In the genomic region with DNA sequence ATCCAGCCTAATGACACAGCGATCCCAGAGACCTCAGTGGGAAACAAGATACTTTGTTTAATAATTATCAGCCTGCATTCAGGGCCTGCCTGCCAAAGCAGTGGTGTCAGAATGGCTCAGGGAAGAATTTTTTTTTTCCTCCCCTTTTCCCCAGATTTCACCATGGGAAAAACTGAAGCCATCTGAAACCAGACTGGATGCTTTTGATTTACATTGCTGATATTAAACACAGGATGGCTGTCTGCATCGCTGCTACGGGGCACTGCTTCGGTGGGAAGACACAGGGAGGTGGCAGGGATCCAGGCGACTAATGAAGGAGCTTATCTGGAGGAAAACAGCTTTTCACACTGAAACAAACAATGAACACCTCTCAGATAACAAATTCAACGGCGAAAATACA, we compare ENCODE assay signal across 12 mouse cellular contexts.
DNase-seq lines count a peak whose midpoint lies in the region; ATAC-seq and TF ChIP-seq lines count a peak whose summit lies in the region.
"Had no signal": no experiment of that assay in that cellular context is flagged by ENCODE, and none has a peak within 500 bp of the region (broad histone marks: within the 10 kb centered on the region; RNA-seq: fewer than 3 reads in every experiment).

No protein-coding gene starts in this region.

- H3K36me3 ChIP-seq in kidney, adult 2 months (ENCODE audit: control insufficient read depth, insufficient read depth, low read length): no peaks in the 10 kb centered on the region
- no peaks in the 10 kb centered on the region for H3K36me3 ChIP-seq in forebrain, embryonic 10.5 days (replicated peaks)
- H3K36me3 ChIP-seq in midbrain, embryonic 14.5 days (ENCODE audit: control insufficient read depth, insufficient read depth, low read length): no peaks in the 10 kb centered on the region

- no peaks in the 10 kb centered on the region for H3K27me3 ChIP-seq in kidney, adult 2 months (replicated peaks; ENCODE audit: control insufficient read depth, insufficient read depth, low read length)
- H3K27me3 ChIP-seq in forebrain, embryonic 10.5 days (ENCODE audit: poor library complexity, severe bottlenecking): peaks cover 91% of the 10 kb centered on the region
- H3K27me3 ChIP-seq in midbrain, embryonic 14.5 days (ENCODE audit: control insufficient read depth, insufficient read depth, low read length): no peaks in the 10 kb centered on the region

- WGBS in kidney, adult 2 months: 35% methylated on average over 7 of the region's 7 CpGs
- WGBS in forebrain, embryonic 10.5 days: 16% methylated on average over 7 of the region's 7 CpGs
- WGBS in midbrain, embryonic 14.5 days: 8% methylated on average over 7 of the region's 7 CpGs

- DNase-seq in kidney, adult 2 months: peak; percentile 63
- DNase-seq in kidney, adult 11 months: no peak
- no peak for DNase-seq in forebrain, embryonic 10.5 days (ENCODE audit: extremely low spot score, low spot score)
- DNase-seq in kidney, adult 8-10 months: peak; percentile 43 to 44
- peak; percentile 84 for DNase-seq in midbrain, embryonic 14.5 days
- no peak for DNase-seq in heart, adult 18-20 months
- DNase-seq in layer of hippocampus, adult 18-20 months (ENCODE audit: low spot score in 2 of 2): no peak
- DNase-seq: right cerebral cortex, adult 18-20 months; thymus, adult 2 months had no signal

- H3K27ac ChIP-seq in kidney, adult 2 months (ENCODE audit: insufficient read depth, low read depth, low read length): peak overlapping the region; percentile 40; the same call in 1 of the 2 replicates
- H3K27ac ChIP-seq in forebrain, embryonic 10.5 days: peak overlapping the region; percentile 77
- H3K27ac ChIP-seq in midbrain, embryonic 14.5 days (replicated peaks; ENCODE audit: low read depth, low read length): peak overlapping the region; percentile 71

- no peak for TF ChIP-seq POLR2A in kidney, adult 2 months (IDR thresholded peaks at IDR 0.05; ENCODE audit: low read depth, low read length)

- H3K4me2 ChIP-seq in midbrain, embryonic 14.5 days (ENCODE audit: low read length): 0 out of 2 replicates have a peak overlapping the region, but pooled peaks have one; percentile 7
- H3K4me2 ChIP-seq: liver, embryonic 11.5 days had no signal

- no peaks in the 10 kb centered on the region for H3K9me3 ChIP-seq in forebrain, embryonic 10.5 days
- H3K9me3 ChIP-seq in midbrain, embryonic 14.5 days (ENCODE audit: control insufficient read depth, low read length): no peaks in the 10 kb centered on the region

- 0 out of 2 replicates have a peak, but pooled peaks have one; percentile 34 for ATAC-seq in midbrain, embryonic 14.5 days (ENCODE audit: low FRiP score, low TSS enrichment)
- no peak for ATAC-seq in erythroid progenitor cell, adult 5-6 weeks (replicated peaks; ENCODE audit: low FRiP score, poor library complexity, severe bottlenecking)

- no peak overlapping the region for H3K4me3 ChIP-seq in kidney, adult 2 months (ENCODE audit: insufficient read depth, low read depth, low read length)
- no peak overlapping the region for H3K4me3 ChIP-seq in forebrain, embryonic 10.5 days
- H3K4me3 ChIP-seq in midbrain, embryonic 14.5 days (replicated peaks; ENCODE audit: low read depth, low read length): no peak overlapping the region
- H3K4me3 ChIP-seq: erythroblast, embryonic 14.5 days had no signal

- H3K4me1 ChIP-seq in kidney, adult 2 months (ENCODE audit: control insufficient read depth, insufficient read depth, low read length): peaks cover 20% of the 10 kb centered on the region
- peaks cover 25% of the 10 kb centered on the region for H3K4me1 ChIP-seq in forebrain, embryonic 10.5 days
- H3K4me1 ChIP-seq in midbrain, embryonic 14.5 days (ENCODE audit: control insufficient read depth, insufficient read depth, low read length): peaks cover 26% of the 10 kb centered on the region

- no peak for TF ChIP-seq CTCF in kidney, adult 2 months (conservative IDR thresholded peaks at IDR 0.05; ENCODE audit: insufficient read depth, insufficient read length, low read depth, low read length)

- H3K9ac ChIP-seq in midbrain, embryonic 14.5 days (replicated peaks; ENCODE audit: low read length): peak overlapping the region; percentile 13; the same call in 1 of the 2 replicates

Comparison
In these comparisons a context has a peak if more than half of its experiments do, and no peak if none do; other contexts are left out.
1. DNase-seq: peak in kidney, adult 2 months (single experiment), kidney, adult 8-10 months (2 of 2) and midbrain, embryonic 14.5 days (single experiment); none in kidney, adult 11 months (single experiment), forebrain, embryonic 10.5 days (single experiment), heart, adult 18-20 months (0 of 2) and layer of hippocampus, adult 18-20 months (0 of 2).
2. Peak in every context shown above with its lines, with median percentiles within 50 percentile points of each other: H3K27ac ChIP-seq.